Mouse (Mus musculus): ENCODE results near the gene Uhrf1bp1.

The Uhrf1bp1 gene

GRCm38 (mm10) chr17:27839469-27840252 is 16.6 kb upstream of the Uhrf1bp1 start:
- peak; percentile 87 to 88 for DNase-seq (ENCODE audit: low read depth in 1 of 2, low spot score in 2 of 2)

- DNase-seq (ENCODE audit: low read depth in 1 of 2, low spot score in 2 of 2) = no peak
Observed at GRCm38 (mm10) chr17:27848351-27848750, 7.9 kb upstream of the Uhrf1bp1 start.

GRCm38 (mm10) chr17:27851076-27851475 is 5.2 kb upstream of the Uhrf1bp1 start:
- DNase-seq (ENCODE audit: low read depth in 1 of 2, low spot score in 2 of 2) = no peak

- peak in 1 of 2 experiments; percentile 14 for DNase-seq (ENCODE audit: low read depth in 1 of 2, low spot score in 2 of 2)
Observed at GRCm38 (mm10) chr17:27856798-27857648, 782 bp downstream of the Uhrf1bp1 start.

- DNase-seq (ENCODE audit: low read depth in 1 of 2, low spot score in 2 of 2) = peak in 1 of 2 experiments; percentile 2
Observed at GRCm38 (mm10) chr17:27857649-27858475, 1.6 kb downstream of the Uhrf1bp1 start.

- no peak for DNase-seq (ENCODE audit: low read depth in 1 of 2, low spot score in 2 of 2)
Observed at GRCm38 (mm10) chr17:27859131-27859530, 2.9 kb downstream of the Uhrf1bp1 start.

GRCm38 (mm10) chr17:27865461-27865860 is 9.2 kb downstream of the Uhrf1bp1 start:
- no peak for DNase-seq (ENCODE audit: low read depth in 1 of 2, low spot score in 2 of 2)

GRCm38 (mm10) chr17:27866737-27867136 is 10.5 kb downstream of the Uhrf1bp1 start:
- no peak for DNase-seq (ENCODE audit: low read depth in 1 of 2, low spot score in 2 of 2)

- DNase-seq (ENCODE audit: low read depth in 1 of 2, low spot score in 2 of 2) = no peak
Observed at GRCm38 (mm10) chr17:27871851-27872250, 15.6 kb downstream of the Uhrf1bp1 start.

GRCm38 (mm10) chr17:27873583-27873982 is 17.3 kb downstream of the Uhrf1bp1 start:
- DNase-seq (ENCODE audit: low read depth in 1 of 2, low spot score in 2 of 2) = no peak

- DNase-seq (ENCODE audit: low read depth in 1 of 2, low spot score in 2 of 2) = no peak
Observed at GRCm38 (mm10) chr17:27874510-27874909, 18.3 kb downstream of the Uhrf1bp1 start.

- no peak for DNase-seq (ENCODE audit: low read depth in 1 of 2, low spot score in 2 of 2)
Observed at GRCm38 (mm10) chr17:27881518-27881917, 25.3 kb downstream of the Uhrf1bp1 start.

- no peak for DNase-seq (ENCODE audit: low read depth in 1 of 2, low spot score in 2 of 2)
Observed at GRCm38 (mm10) chr17:27883129-27883528, 26.9 kb downstream of the Uhrf1bp1 start.

GRCm38 (mm10) chr17:27883994-27884393 is 27.8 kb downstream of the Uhrf1bp1 start:
- no peak for DNase-seq (ENCODE audit: low read depth in 1 of 2, low spot score in 2 of 2)

GRCm38 (mm10) chr17:27886499-27887210 is 30.4 kb downstream of the Uhrf1bp1 start:
- no peak for DNase-seq (ENCODE audit: low read depth in 1 of 2, low spot score in 2 of 2)

GRCm38 (mm10) chr17:27907512-27908205 is 51.4 kb downstream of the Uhrf1bp1 start:
- DNase-seq (ENCODE audit: low read depth in 1 of 2, low spot score in 2 of 2) = peak; percentile 80 to 85

- no peak for DNase-seq (ENCODE audit: low read depth in 1 of 2, low spot score in 2 of 2)
Observed at GRCm38 (mm10) chr17:27908206-27908887, 52.1 kb downstream of the Uhrf1bp1 start.

- DNase-seq (ENCODE audit: low read depth in 1 of 2, low spot score in 2 of 2) = peak; percentile 40 to 67
Observed at GRCm38 (mm10) chr17:27908888-27909621, 52.8 kb downstream of the Uhrf1bp1 start, which contains the start of gene Anks1. Gene Anks1 (plus strand): TSS chr17:27909306.

All from monocyte, adult 2 months (primary cell).